Mouse (Mus musculus) hindbrain, embryonic 10.5 days (tissue): ENCODE data around the gene Olfr672. TPM values are rescaled to one million over a fixed set of nuclear protein-coding genes. Genes with fewer than 3 reads are reported as not detected.
"Not testable (repeated sequence)": the region's sequence is repeated elsewhere in the genome, so short reads cannot be mapped to it uniquely, and the experiment has no call there.

ENCODE experiments used
- DNase-seq: peaks from one replicate; pipeline ENCODE4 v3.0.0-alpha.2; 2017; ENCODE audit warnings: low spot score
- H3K27ac ChIP-seq: fragments of 300-500 bp; sonication (generic); 2 replicates; pipeline ENCODE4 v1.5.1; 2016; ENCODE audit warnings: mild to moderate bottlenecking, moderate library complexity
- H3K27me3 ChIP-seq: fragments of 300-500 bp; sonication (generic); 2 replicates; pipeline ENCODE4 v1.6.1; 2016; ENCODE audit warnings: mild to moderate bottlenecking; ENCODE audit not compliant: poor library complexity, insufficient read depth, severe bottlenecking
- H3K36me3 ChIP-seq: fragments of 300-500 bp; sonication (generic); 2 replicates; pipeline ENCODE4 v1.6.1; 2016; ENCODE audit warnings: mild to moderate bottlenecking, moderate library complexity
- H3K4me1 ChIP-seq: fragments of 300-500 bp; sonication (generic); replicated peaks from 2 replicates; pipeline ENCODE4 v1.6.1; 2016; ENCODE audit warnings: mild to moderate bottlenecking
- H3K4me3 ChIP-seq: fragments of 300-500 bp; sonication (generic); 2 replicates; pipeline ENCODE4 v1.5.1; 2016; ENCODE audit warnings: mild to moderate bottlenecking, moderate library complexity
- H3K9me3 ChIP-seq: fragments of 300-500 bp; sonication (generic); 2 replicates; pipeline ENCODE4 v1.6.1; 2016; ENCODE audit warnings: mild to moderate bottlenecking, moderate library complexity
- WGBS: fragments of 180-500 bp; shearing (Covaris S2); methylation state at CpG from one replicate; pipeline ENCODE4 v1.1.7; 2016; 5-methylcytosine and 5-hydroxymethylcytosine counted together
- polyA plus RNA-seq: library from polyadenylated mRNA; unstranded; fragments of >200 nt; fragmentation: Nextera tagmentation; extraction: Ambion mirVana; gene quantifications from 2 replicates; pipeline ENCODE4 v1.2.1, GENCODE M21; 2016

The Olfr672 gene
- not detected in 2 replicates for polyA plus RNA-seq

- no peaks in the 10 kb centered on the region for H3K36me3 ChIP-seq
- H3K4me3 ChIP-seq: no peak within 1 kb of the TSS
- no peak within 1 kb of the TSS for H3K27ac ChIP-seq
- DNase-seq: no peak
- H3K27me3 ChIP-seq: no peaks in the 10 kb centered on the region
- H3K9me3 ChIP-seq: no peaks in the 10 kb centered on the region
- no peaks in the 10 kb centered on the region for H3K4me1 ChIP-seq
Measured at GRCm38 (mm10) chr7:105001929-105002328, at the start of gene Olfr672. TSS of gene Olfr672 (minus strand) at chr7:105002029.

- not testable (repeated sequence) for H3K36me3 ChIP-seq, DNase-seq, H3K27me3 ChIP-seq, H3K27ac ChIP-seq, H3K4me1 ChIP-seq, H3K4me3 ChIP-seq, H3K9me3 ChIP-seq
- 61% methylated on average over 5 of the region's 5 CpGs for WGBS
Measured at GRCm38 (mm10) chr7:105033836-105034235, 32.0 kb upstream of the Olfr672 start.

GRCm38 (mm10) chr7:105032398-105032797, 30.6 kb upstream of the Olfr672 start, which contains the start of gene Olfr676:
TSS of gene Olfr676 (plus strand) at chr7:105032698.
- H3K4me1 ChIP-seq: no peaks in the 10 kb centered on the region
- no peaks in the 10 kb centered on the region for H3K36me3 ChIP-seq
- H3K27ac ChIP-seq: no peak within 1 kb of the TSS
- H3K4me3 ChIP-seq: no peak within 1 kb of the TSS
- no peaks in the 10 kb centered on the region for H3K9me3 ChIP-seq
- no peaks in the 10 kb centered on the region for H3K27me3 ChIP-seq
- DNase-seq: no peak

GRCm38 (mm10) chr7:105028360-105028759, 26.5 kb upstream of the Olfr672 start, which contains the start of gene Olfr675:
TSS of gene Olfr675 (minus strand) at chr7:105028460.
- 92% methylated on average over 1 of the region's 1 CpGs for WGBS
- H3K27me3 ChIP-seq: no peaks in the 10 kb centered on the region

GRCm38 (mm10) chr7:105022530-105022929, 20.7 kb upstream of the Olfr672 start:
- Histone ChIP-seq H3K4me1 (no peaks in the 10 kb centered on the region), H3K27ac (no peak overlapping the region), H3K4me3 (no peak overlapping the region), H3K36me3 (no peaks in the 10 kb centered on the region), H3K27me3 (no peaks in the 10 kb centered on the region), H3K9me3 (no peaks in the 10 kb centered on the region)
- no peak for DNase-seq
- WGBS: 54% methylated on average over 1 of the region's 1 CpGs

More at GRCm38 (mm10) chr7:105028360-105028759, 26.5 kb upstream of the Olfr672 start, which contains the start of gene Olfr675:
- Histone ChIP-seq H3K9me3 (no peaks in the 10 kb centered on the region), H3K36me3 (no peaks in the 10 kb centered on the region), H3K4me1 (no peaks in the 10 kb centered on the region), H3K4me3 (no peak within 1 kb of the TSS), H3K27ac (no peak within 1 kb of the TSS)
- no peak for DNase-seq

- no peak within 1 kb of the TSS for H3K4me3 ChIP-seq
- DNase-seq: no peak
- H3K4me1 ChIP-seq: no peaks in the 10 kb centered on the region
- no peaks in the 10 kb centered on the region for H3K36me3 ChIP-seq
- H3K27ac ChIP-seq: no peak within 1 kb of the TSS
- peaks cover 4% of the 10 kb centered on the region; the same call in 1 of the 2 replicates for H3K9me3 ChIP-seq
- 81% methylated on average over 1 of the region's 1 CpGs for WGBS
- no peaks in the 10 kb centered on the region for H3K27me3 ChIP-seq
Measured at GRCm38 (mm10) chr7:104979026-104979425, 22.8 kb downstream of the Olfr672 start, which contains the start of gene Olfr671. TSS of gene Olfr671 (minus strand) at chr7:104979126.

GRCm38 (mm10) chr7:104972507-104972906, 29.3 kb downstream of the Olfr672 start:
- H3K27me3 ChIP-seq, H3K36me3 ChIP-seq, H3K9me3 ChIP-seq, H3K4me3 ChIP-seq, DNase-seq, H3K4me1 ChIP-seq, H3K27ac ChIP-seq: not testable (repeated sequence)
- WGBS: 75% methylated on average over 2 of the region's 2 CpGs

- Histone ChIP-seq H3K4me1 (no peaks in the 10 kb centered on the region), H3K27me3 (no peaks in the 10 kb centered on the region), H3K36me3 (no peaks in the 10 kb centered on the region), H3K27ac (no peak within 1 kb of the TSS), H3K9me3 (peaks cover 3% of the 10 kb centered on the region; the same call in 1 of the 2 replicates), H3K4me3 (no peak within 1 kb of the TSS)
- WGBS: 84% methylated on average over 1 of the region's 1 CpGs
- DNase-seq: no peak
Measured at GRCm38 (mm10) chr7:104962520-104962919, 39.3 kb downstream of the Olfr672 start, which contains the start of gene Olfr670. TSS of gene Olfr670 (minus strand) at chr7:104962620.

- not testable (repeated sequence) for H3K27me3 ChIP-seq, H3K4me3 ChIP-seq, H3K9me3 ChIP-seq, H3K4me1 ChIP-seq, DNase-seq, H3K27ac ChIP-seq, H3K36me3 ChIP-seq
- 95% methylated on average over 16 of the region's 16 CpGs for WGBS
Measured at GRCm38 (mm10) chr7:104950234-104950633, 51.6 kb downstream of the Olfr672 start.

Other genes starting within 250 kb of the Olfr672 start
- gene Usp17le, start 224.6 kb downstream of the Olfr672 start, polyA plus RNA-seq: not detected in 2 replicates
- not detected in 2 replicates for gene Usp17lb, start 159.4 kb downstream of the Olfr672 start, polyA plus RNA-seq
- gene Usp17la, start 145.0 kb downstream of the Olfr672 start, polyA plus RNA-seq: not detected in 2 replicates
- not detected in 2 replicates for gene Olfr665, start 124.0 kb downstream of the Olfr672 start, polyA plus RNA-seq
- not detected in 2 replicates for gene Olfr666, start 106.1 kb downstream of the Olfr672 start, polyA plus RNA-seq
- not detected in 2 replicates for gene Olfr667, start 80.5 kb downstream of the Olfr672 start, polyA plus RNA-seq
- not detected in 2 replicates for gene Olfr668, start 74.0 kb downstream of the Olfr672 start, polyA plus RNA-seq
- not detected in 2 replicates for gene Olfr669, start 67.8 kb downstream of the Olfr672 start, polyA plus RNA-seq
- not detected in 2 replicates for gene Olfr670, start 39.4 kb downstream of the Olfr672 start, polyA plus RNA-seq
- gene Olfr671, start 22.9 kb downstream of the Olfr672 start, polyA plus RNA-seq: not detected in 2 replicates
- gene Olfr675, start 26.4 kb upstream of the Olfr672 start, polyA plus RNA-seq: not detected in 2 replicates
- not detected in 2 replicates for gene Olfr676, start 30.7 kb upstream of the Olfr672 start, polyA plus RNA-seq
- not detected in 2 replicates for gene Olfr677, start 49.3 kb upstream of the Olfr672 start, polyA plus RNA-seq
- not detected in 2 replicates for gene Olfr678, start 62.4 kb upstream of the Olfr672 start, polyA plus RNA-seq
- not detected in 2 replicates for gene Olfr679, start 79.2 kb upstream of the Olfr672 start, polyA plus RNA-seq
- not detected in 2 replicates for gene Olfr680-ps1, start 90.8 kb upstream of the Olfr672 start, polyA plus RNA-seq
- not detected in 2 replicates for gene Olfr681, start 114.8 kb upstream of the Olfr672 start, polyA plus RNA-seq
- not detected in 2 replicates for gene Olfr683, start 145.0 kb upstream of the Olfr672 start, polyA plus RNA-seq
- not detected in 2 replicates for gene Olfr684, start 161.6 kb upstream of the Olfr672 start, polyA plus RNA-seq
- not detected in 2 replicates for gene Olfr685, start 184.0 kb upstream of the Olfr672 start, polyA plus RNA-seq
- not detected in 2 replicates for gene Olfr686, start 205.5 kb upstream of the Olfr672 start, polyA plus RNA-seq